Mouse (Mus musculus) lung, adult 18-20 months (tissue): Measurements from ENCODE around the gene Tdp1.
"Not testable (repeated sequence)": the region's sequence is repeated elsewhere in the genome, so short reads cannot be mapped to it uniquely, and the experiment has no call there.

ENCODE experiments used
- DNase-seq, 2 experiments: peaks; one replicate each; pipeline ENCODE4 v3.0.0; 2022; ENCODE audit warnings: mixed read lengths in 2 of 2

The Tdp1 gene

GRCm38 (mm10) chr12:99958068-99959060 is 74.0 kb downstream of the Tdp1 start:
- peak in 1 of 2 experiments; percentile 5 for DNase-seq

DNA sequence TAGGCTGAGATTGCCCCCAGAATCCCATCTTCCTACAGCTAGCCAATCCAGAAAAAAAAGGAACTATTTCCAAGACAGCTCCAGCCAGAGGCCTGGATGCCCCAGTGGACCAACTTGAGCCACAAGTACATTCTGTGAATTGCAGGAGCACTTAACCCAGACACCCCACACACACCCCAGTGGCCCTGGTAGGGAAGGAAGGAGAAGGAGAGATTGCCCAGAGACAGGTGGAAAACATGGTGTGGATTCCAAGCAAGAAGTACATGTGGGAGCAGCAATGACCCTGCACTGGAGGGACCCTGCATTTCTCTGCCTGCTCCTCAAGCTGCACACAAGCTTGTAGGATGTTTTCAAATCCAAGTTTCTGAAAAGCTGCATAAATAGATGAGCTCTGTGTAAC is 75.0 kb downstream of the Tdp1 start:
- no peak for DNase-seq

DNA sequence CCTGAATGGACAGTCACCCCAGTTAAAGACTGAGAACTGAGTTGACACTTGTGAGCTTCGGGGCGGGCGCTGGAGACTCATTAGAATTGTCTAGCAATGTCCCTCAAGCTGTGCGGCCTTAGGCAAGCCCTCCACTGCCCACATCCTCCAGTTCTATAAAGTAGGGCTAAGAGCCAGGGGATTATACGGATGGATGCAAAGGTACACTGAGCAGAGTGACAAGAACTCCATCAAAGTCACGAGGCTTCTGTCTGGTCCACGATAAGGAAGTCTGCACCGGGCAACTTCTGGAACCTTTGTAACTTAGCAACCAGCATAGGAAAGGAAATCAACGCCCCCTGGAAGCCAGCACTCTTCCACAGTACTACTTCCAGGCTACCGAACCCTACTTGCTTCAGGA is 75.6 kb downstream of the Tdp1 start:
- no peak for DNase-seq

GRCm38 (mm10) chr12:99960675-99961074 is 76.4 kb downstream of the Tdp1 start:
- DNase-seq, result no peak

DNA sequence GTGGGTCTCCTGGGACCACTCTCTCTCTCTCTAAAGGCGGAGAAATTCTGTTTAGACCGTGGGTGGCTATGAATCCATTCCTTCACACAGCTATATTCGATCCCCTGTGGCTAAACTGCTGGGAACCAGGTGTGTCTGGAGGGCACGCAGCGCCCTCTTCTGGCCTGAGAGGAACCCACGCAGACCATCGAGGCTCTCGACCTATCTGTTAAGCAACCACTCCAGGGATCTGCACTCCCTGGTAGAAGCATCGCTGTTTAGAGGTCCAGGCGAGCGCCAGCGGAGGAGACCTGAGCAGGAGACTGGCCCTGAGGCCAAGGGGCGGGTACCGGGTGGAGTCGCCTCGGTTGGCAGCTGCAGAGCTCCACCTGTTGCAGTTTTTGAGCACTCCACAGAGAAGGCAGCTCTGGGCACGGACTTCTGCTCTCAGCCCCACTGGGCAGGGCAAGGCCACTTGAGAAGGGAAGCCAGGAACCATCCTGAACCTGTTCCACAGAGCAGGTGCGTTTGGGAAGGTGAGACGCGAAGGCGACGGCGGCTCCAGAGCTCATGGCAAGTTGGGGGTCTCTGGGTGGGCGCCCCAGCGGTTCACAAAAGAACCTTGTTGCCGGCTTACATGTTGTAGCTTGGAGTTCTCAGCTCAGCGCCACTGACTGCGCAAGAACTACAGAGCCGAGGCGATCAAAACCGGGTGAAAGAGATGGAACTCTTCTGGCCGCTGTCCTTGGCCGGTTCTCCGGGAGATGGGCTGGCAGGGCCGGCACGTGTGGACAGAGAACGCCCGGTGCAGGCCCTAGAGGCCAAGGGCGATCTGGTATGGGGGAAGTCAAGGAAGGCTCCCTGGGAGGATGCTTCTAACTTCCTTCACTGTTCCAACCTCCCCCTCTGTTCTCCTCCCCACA is 80.2 kb downstream of the Tdp1 start, which contains the start of gene Kcnk13:
Gene Kcnk13, plus strand, starts transcription at position 199 of the 902 bp plus-strand sequence.
- DNase-seq, result peak; percentile 60 to 67

- peak in 1 of 2 experiments; percentile 20 for DNase-seq
Measured at GRCm38 (mm10) chr12:99965203-99966115, 81.1 kb downstream of the Tdp1 start.

- DNase-seq, result no peak
Measured at GRCm38 (mm10) chr12:99966116-99966770, 81.9 kb downstream of the Tdp1 start.

DNA sequence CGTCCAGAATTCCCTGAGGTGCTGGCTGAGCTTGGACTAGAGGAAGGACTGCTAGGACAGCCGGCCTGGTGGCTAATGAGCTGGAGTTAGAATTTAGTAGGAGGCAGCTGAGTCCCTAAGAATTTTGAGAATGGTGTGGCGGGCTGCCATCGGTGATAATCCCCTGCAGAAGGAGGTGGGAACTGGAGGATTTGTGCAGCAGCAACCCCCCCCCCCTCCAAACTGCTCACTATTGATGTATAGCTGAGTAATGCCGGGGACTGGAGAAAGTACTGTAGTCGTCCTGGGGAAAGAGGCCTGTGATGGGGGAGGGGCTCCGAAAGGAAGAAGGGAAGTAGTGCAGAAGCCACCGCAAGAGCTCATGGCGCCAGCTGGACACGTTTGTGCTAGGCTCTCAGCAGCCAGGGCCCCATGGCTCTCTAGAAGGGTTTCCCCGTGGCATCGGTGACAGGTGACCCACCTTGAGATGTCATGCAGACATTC is 82.6 kb downstream of the Tdp1 start:
- DNase-seq, result no peak

GRCm38 (mm10) chr12:99969906-99970305 is 85.6 kb downstream of the Tdp1 start:
- no peak for DNase-seq

GRCm38 (mm10) chr12:99971205-99971894 is 87.0 kb downstream of the Tdp1 start:
- not testable (repeated sequence) for DNase-seq

- no peak for DNase-seq
Measured at GRCm38 (mm10) chr12:99972825-99973224, 88.5 kb downstream of the Tdp1 start.

- DNase-seq, result no peak
Measured at GRCm38 (mm10) chr12:99973659-99974058, 89.3 kb downstream of the Tdp1 start.

DNA sequence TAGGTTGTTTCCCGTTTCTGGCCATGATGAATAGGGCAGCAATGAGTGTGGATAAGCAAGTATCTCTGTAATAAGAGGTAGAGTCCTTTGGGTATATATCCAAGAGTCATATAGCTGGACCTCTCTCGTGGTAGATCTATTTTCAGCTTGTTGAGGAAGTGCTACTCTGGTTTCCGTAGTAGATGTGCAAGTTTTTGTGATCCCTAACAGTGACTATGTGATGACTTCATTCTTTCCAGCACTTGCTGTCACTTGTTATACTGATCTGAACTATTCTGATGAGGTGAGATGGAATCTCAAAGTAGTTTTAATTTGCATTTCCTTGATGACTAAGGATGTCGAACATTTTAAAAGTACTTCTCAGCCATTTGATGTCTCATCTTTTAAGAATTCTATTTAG is 95.2 kb downstream of the Tdp1 start:
- DNase-seq, result no peak

DNA sequence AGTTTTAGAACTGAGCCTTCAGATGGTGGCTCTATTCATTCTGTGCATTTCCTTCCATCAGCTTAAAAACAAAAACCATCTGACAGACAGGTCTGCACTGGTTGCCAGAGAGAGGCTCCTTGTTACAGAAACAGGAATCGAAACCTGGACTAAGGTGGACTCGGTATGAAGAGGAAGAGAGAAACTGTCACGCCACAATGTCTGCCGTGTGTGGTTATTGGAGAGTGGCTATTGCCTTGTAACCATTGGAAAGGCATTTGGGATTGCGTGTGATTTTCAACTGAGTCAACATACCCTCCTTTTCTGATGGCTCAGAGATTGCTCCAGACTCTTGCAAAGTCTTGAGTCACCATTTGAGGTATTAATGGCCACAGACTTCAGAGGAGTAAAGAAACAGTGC is 102.5 kb downstream of the Tdp1 start:
- DNase-seq, result no peak

- no peak for DNase-seq
Measured at GRCm38 (mm10) chr12:99988144-99988543, 103.8 kb downstream of the Tdp1 start.

- no peak for DNase-seq
Measured at GRCm38 (mm10) chr12:99992362-99992862, 108.1 kb downstream of the Tdp1 start.

DNA sequence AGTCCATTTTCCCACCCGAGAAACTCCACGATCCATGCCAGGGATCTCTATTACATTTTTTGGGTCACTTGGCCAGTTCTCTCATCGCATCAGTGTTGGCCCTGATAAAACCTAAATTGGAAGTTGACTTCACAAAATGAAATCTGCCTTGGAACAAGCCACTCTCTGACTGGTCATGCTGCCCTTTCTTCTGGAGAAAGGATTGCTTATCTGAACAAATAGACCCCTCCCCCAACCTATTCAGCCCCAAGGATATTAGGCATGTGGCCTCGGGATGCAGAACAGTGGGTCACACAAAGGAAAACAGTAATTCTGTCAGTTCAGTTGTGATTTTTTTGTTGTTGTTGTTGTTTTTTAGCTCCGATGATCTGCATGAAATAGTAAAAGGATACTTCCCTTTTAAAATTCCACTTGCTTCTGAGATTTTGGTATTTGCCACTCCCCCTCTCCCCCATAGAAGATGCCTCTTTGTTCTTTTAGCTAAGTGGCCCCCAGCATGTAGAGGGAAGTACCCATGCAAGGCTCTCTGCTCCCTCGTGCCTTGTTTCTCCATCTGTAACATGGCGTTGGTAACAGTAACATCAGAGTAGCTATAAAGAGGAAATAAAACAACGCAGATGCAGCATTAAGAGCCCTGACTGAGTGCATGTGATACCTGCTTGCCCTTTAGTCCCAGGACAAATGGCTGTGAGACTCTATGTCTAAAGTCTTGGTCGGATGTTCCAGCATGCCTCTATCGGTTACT is 109.0 kb downstream of the Tdp1 start:
- DNase-seq, result no peak

DNA sequence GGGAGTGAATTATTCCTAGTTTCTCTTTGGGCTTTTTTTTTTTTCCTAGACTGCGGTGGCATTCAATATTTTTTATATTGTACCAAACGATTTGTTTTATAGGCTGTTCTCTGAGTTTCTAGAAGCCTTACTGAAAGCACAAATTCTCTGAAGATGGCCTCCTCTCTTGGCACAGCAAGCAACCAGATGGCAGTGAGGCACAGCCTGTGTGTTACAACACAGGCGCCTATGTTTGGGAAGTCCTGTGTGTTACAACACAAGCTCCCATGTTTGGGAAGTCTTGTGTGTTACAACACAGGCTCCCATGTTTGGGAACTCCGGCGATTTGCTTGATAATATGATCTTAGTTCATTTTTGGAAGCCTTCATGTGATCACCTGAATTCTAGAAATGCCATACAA is 111.6 kb downstream of the Tdp1 start:
- peak in 1 of 2 experiments; percentile 12 for DNase-seq

DNA sequence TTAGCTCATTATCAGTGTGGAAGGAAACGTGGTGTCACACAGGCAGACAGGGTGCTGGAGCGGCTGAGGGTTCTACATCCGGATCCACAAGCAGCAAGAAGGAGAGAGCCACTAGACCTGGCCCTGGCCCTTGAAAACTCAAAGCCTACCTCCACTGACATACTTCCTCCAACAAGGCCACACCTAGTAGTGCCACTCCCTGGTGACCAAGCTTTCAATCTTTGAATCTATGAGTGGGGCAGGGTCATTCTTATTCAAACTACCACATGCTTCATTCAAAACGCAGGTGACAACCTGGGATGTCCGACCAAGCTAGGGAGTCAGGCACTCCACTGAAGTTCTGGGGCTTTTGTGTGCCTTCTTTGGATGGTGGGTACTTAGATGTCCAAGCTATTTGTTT is 115.4 kb downstream of the Tdp1 start:
- no peak for DNase-seq

GRCm38 (mm10) chr12:100000381-100000780 is 116.1 kb downstream of the Tdp1 start:
- DNase-seq, result no peak
